Mouse (Mus musculus): ENCODE measurements around the gene Rbm24. TPM values are rescaled to one million over a fixed set of nuclear protein-coding genes. Genes with fewer than 3 reads are reported as not detected.

Gene Rbm24
- polyA plus RNA-seq, 1 experiment from 2014 or later = 2.3 TPM

- Histone ChIP-seq H3K4me1 (replicated peaks; ENCODE audit: control insufficient read depth, insufficient read depth, low read length) (no peaks in the 10 kb centered on the region; the same call in 1 of the 2 replicates), H3K9me3 (ENCODE audit: control insufficient read depth, low read length) (no peaks in the 10 kb centered on the region), H3K4me2 (ENCODE audit: low read length) (no peak overlapping the region), H3K27ac (ENCODE audit: low read depth) (no peak overlapping the region), H3K9ac (ENCODE audit: low read length) (no peak overlapping the region), H3K36me3 (ENCODE audit: control insufficient read depth, insufficient read depth, low read length) (no peaks in the 10 kb centered on the region), H3K27me3 (replicated peaks; ENCODE audit: control insufficient read depth, insufficient read depth, low read length) (peaks cover 2% of the 10 kb centered on the region; the same call in 1 of the 2 replicates), H3K4me3 (ENCODE audit: low read depth, low read length) (no peak overlapping the region)
- DNase-seq (ENCODE audit: low spot score) (no peak), ATAC-seq (replicated peaks; ENCODE audit: low FRiP score, low TSS enrichment, low read depth) (no peak)
Measured at GRCm38 (mm10) chr13:46412247-46412646, 6.0 kb upstream of the Rbm24 start.

DNA sequence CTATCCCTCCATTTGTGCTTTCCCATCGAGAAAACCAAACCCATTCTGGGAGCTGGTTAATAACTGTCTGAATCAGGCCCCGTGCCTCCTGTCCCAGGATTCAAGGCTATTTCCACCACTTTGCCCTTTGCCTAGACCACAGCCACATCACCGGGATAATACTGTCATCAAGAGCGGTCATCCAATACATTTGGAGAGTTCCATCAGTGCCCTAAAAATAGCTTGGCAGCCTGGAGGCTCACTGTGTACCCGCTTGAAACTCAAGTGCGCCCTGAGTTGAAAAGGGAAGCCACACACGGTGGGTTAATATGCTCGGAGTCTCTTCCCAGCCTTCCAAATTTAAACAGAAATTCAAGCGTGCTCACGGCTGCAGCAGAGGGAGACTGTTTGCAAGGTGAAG, 4.6 kb upstream of the Rbm24 start:
- ATAC-seq (replicated peaks; ENCODE audit: low FRiP score, low TSS enrichment, low read depth) = no peak
- H3K4me3 ChIP-seq (ENCODE audit: low read depth, low read length) = no peak overlapping the region
- no peak for DNase-seq (ENCODE audit: low spot score)
- no peaks in the 10 kb centered on the region for H3K36me3 ChIP-seq (ENCODE audit: control insufficient read depth, insufficient read depth, low read length)
- no peaks in the 10 kb centered on the region for H3K9me3 ChIP-seq (ENCODE audit: control insufficient read depth, low read length)
- 55% methylated on average over 10 of the region's 10 CpGs for WGBS
- no peak overlapping the region for H3K27ac ChIP-seq (ENCODE audit: low read depth)
- peaks cover 5% of the 10 kb centered on the region; the same call in 1 of the 2 replicates for H3K27me3 ChIP-seq (replicated peaks; ENCODE audit: control insufficient read depth, insufficient read depth, low read length)
- no peak overlapping the region for H3K4me2 ChIP-seq (ENCODE audit: low read length)
- no peaks in the 10 kb centered on the region; the same call in 1 of the 2 replicates for H3K4me1 ChIP-seq (replicated peaks; ENCODE audit: control insufficient read depth, insufficient read depth, low read length)
- no peak overlapping the region for H3K9ac ChIP-seq (ENCODE audit: low read length)

DNA sequence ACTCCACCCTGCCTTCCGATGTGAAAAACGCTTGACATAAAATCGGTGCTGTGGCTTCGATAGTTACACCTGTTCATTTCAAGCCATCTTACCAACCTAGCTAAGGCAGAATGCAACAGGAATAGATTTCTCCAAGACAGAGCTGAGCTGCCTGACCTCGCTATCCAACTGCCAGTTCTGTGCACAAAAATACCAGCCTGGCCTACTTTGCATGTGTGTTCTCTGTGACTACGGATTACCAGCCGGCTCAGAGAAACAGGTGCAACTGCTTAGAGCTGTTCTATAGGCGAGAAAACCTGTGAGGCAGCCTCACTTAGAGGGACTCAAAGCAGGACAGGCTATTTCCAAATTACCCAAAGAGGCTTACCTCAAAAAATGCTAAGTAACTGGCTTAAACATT, 4.2 kb upstream of the Rbm24 start:
- H3K4me2 ChIP-seq (ENCODE audit: low read length) = no peak overlapping the region
- peaks cover 5% of the 10 kb centered on the region; the same call in 1 of the 2 replicates for H3K27me3 ChIP-seq (replicated peaks; ENCODE audit: control insufficient read depth, insufficient read depth, low read length)
- no peak overlapping the region for H3K9ac ChIP-seq (ENCODE audit: low read length)
- DNase-seq (ENCODE audit: low spot score) = no peak
- H3K9me3 ChIP-seq (ENCODE audit: control insufficient read depth, low read length) = no peaks in the 10 kb centered on the region
- no peak overlapping the region for H3K27ac ChIP-seq (ENCODE audit: low read depth)
- WGBS = 74% methylated on average over 8 of the region's 8 CpGs
- no peak for ATAC-seq (replicated peaks; ENCODE audit: low FRiP score, low TSS enrichment, low read depth)
- no peaks in the 10 kb centered on the region for H3K36me3 ChIP-seq (ENCODE audit: control insufficient read depth, insufficient read depth, low read length)
- H3K4me3 ChIP-seq (ENCODE audit: low read depth, low read length) = no peak overlapping the region
- no peaks in the 10 kb centered on the region; the same call in 1 of the 2 replicates for H3K4me1 ChIP-seq (replicated peaks; ENCODE audit: control insufficient read depth, insufficient read depth, low read length)

DNA sequence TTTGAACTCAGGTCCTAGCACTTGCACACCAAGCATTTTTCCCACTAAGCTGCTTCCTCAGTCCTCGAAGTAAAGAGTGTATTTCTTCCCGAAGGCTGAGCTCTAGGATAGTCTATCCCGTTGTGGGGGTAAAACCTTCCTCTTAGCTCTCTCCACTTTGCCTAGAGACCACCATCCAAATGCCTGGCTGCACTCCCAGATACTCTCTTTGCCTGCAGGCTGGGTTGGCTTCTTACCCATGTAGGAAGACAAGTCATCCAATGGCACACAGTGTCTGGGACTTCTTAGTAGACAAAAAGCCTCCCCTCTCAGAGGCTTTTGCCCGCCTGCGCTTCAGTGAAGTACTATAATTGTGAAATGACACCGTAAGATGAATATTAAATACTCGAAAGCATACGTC, 2.2 kb upstream of the Rbm24 start:
- H3K27me3 ChIP-seq (replicated peaks; ENCODE audit: control insufficient read depth, insufficient read depth, low read length) = peaks cover 5% of the 10 kb centered on the region; the same call in 1 of the 2 replicates
- DNase-seq (ENCODE audit: low spot score) = no peak
- 87% methylated on average over 8 of the region's 8 CpGs for WGBS
- H3K27ac ChIP-seq (ENCODE audit: low read depth) = no peak overlapping the region
- no peak overlapping the region for H3K4me2 ChIP-seq (ENCODE audit: low read length)
- H3K4me3 ChIP-seq (ENCODE audit: low read depth, low read length) = no peak overlapping the region
- H3K4me1 ChIP-seq (replicated peaks; ENCODE audit: control insufficient read depth, insufficient read depth, low read length) = no peaks in the 10 kb centered on the region; the same call in 1 of the 2 replicates
- ATAC-seq (replicated peaks; ENCODE audit: low FRiP score, low TSS enrichment, low read depth) = no peak
- no peaks in the 10 kb centered on the region for H3K9me3 ChIP-seq (ENCODE audit: control insufficient read depth, low read length)
- H3K36me3 ChIP-seq (ENCODE audit: control insufficient read depth, insufficient read depth, low read length) = no peaks in the 10 kb centered on the region
- no peak overlapping the region for H3K9ac ChIP-seq (ENCODE audit: low read length)

- H3K27me3 ChIP-seq (replicated peaks; ENCODE audit: control insufficient read depth, insufficient read depth, low read length) = peaks cover 5% of the 10 kb centered on the region; the same call in 1 of the 2 replicates
- no peak for DNase-seq (ENCODE audit: low spot score)
- no peak overlapping the region for H3K9ac ChIP-seq (ENCODE audit: low read length)
- H3K9me3 ChIP-seq (ENCODE audit: control insufficient read depth, low read length) = no peaks in the 10 kb centered on the region
- peak overlapping the region; percentile 88 for H3K4me2 ChIP-seq (ENCODE audit: low read length)
- peak; percentile 23; the same call in 1 of the 2 replicates for ATAC-seq (replicated peaks; ENCODE audit: low FRiP score, low TSS enrichment, low read depth)
- no peaks in the 10 kb centered on the region for H3K36me3 ChIP-seq (ENCODE audit: control insufficient read depth, insufficient read depth, low read length)
- 84% methylated on average over 5 of the region's 5 CpGs for WGBS
- no peak overlapping the region for H3K27ac ChIP-seq (ENCODE audit: low read depth)
- peak overlapping the region; percentile 49 for H3K4me3 ChIP-seq (ENCODE audit: low read depth, low read length)
- H3K4me1 ChIP-seq (replicated peaks; ENCODE audit: control insufficient read depth, insufficient read depth, low read length) = no peaks in the 10 kb centered on the region; the same call in 1 of the 2 replicates
Measured at GRCm38 (mm10) chr13:46417594-46417993, 640 bp upstream of the Rbm24 start.

DNA sequence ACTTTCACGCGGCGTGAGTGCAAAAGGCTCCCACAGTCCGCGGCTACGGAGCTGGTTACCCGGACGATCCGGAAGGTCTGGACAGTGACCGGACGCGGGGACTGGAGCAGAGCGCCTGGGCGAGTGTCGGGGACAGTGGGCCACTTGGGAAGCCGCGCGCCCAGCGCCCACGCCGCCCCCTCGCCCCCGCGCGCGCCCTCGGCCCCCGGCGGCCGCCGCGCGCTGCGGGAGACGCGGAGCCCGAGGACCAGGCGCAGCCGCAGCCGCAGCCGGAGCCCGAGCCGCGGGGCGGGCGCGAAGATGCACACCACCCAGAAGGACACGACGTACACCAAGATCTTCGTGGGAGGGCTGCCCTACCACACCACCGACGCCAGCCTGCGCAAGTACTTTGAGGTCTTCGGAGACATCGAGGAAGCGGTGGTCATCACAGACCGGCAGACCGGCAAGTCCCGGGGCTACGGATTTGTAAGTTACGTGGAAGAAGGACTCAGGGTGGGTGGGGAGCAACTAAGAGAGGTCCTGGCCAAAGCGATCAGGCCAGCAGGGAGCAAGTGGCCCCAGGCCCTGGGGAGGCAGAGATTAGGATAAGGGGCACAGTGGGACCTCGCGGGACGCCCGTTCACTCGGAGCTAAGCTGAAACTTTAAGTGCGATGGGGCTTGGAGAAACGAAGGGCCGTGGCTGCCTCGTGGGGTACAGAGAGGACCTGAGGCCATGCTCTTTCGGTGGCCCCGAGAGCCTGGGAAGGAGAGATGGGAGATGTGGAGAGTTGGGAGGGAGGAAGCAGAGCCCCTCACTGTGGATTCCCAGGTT, 704 bp downstream of the Rbm24 start:
- H3K4me2 ChIP-seq (ENCODE audit: low read length) = peak overlapping the region; percentile 88
- H3K36me3 ChIP-seq (ENCODE audit: control insufficient read depth, insufficient read depth, low read length) = no peaks in the 10 kb centered on the region
- H3K9ac ChIP-seq (ENCODE audit: low read length) = peak overlapping the region; percentile 50
- peak; percentile 76 for DNase-seq (ENCODE audit: low spot score)
- no peaks in the 10 kb centered on the region for H3K9me3 ChIP-seq (ENCODE audit: control insufficient read depth, low read length)
- no peaks in the 10 kb centered on the region; the same call in 1 of the 2 replicates for H3K4me1 ChIP-seq (replicated peaks; ENCODE audit: control insufficient read depth, insufficient read depth, low read length)
- H3K27me3 ChIP-seq (replicated peaks; ENCODE audit: control insufficient read depth, insufficient read depth, low read length) = peaks cover 5% of the 10 kb centered on the region; the same call in 1 of the 2 replicates
- peak; percentile 60; the same call in 1 of the 2 replicates for ATAC-seq (replicated peaks; ENCODE audit: low FRiP score, low TSS enrichment, low read depth)
- under 1% methylated on average over 71 of the region's 73 CpGs for WGBS
- peak overlapping the region; percentile 49 for H3K4me3 ChIP-seq (ENCODE audit: low read depth, low read length)
- H3K27ac ChIP-seq (ENCODE audit: low read depth) = peak overlapping the region; percentile 51; the same call in 1 of the 2 replicates

GRCm38 (mm10) chr13:46419648-46420047, 1.4 kb downstream of the Rbm24 start:
- ATAC-seq (replicated peaks; ENCODE audit: low FRiP score, low TSS enrichment, low read depth) (no peak), DNase-seq (ENCODE audit: low spot score) (no peak)
- Histone ChIP-seq H3K27ac (ENCODE audit: low read depth) (no peak overlapping the region), H3K4me2 (ENCODE audit: low read length) (peak overlapping the region; percentile 88), H3K27me3 (replicated peaks; ENCODE audit: control insufficient read depth, insufficient read depth, low read length) (peaks cover 5% of the 10 kb centered on the region; the same call in 1 of the 2 replicates), H3K9me3 (ENCODE audit: control insufficient read depth, low read length) (no peaks in the 10 kb centered on the region), H3K4me1 (replicated peaks; ENCODE audit: control insufficient read depth, insufficient read depth, low read length) (no peaks in the 10 kb centered on the region; the same call in 1 of the 2 replicates), H3K36me3 (ENCODE audit: control insufficient read depth, insufficient read depth, low read length) (no peaks in the 10 kb centered on the region), H3K9ac (ENCODE audit: low read length) (peak overlapping the region; percentile 37; the same call in 1 of the 2 replicates), H3K4me3 (ENCODE audit: low read depth, low read length) (peak overlapping the region; percentile 49)
- 14% methylated on average over 7 of the region's 7 CpGs for WGBS

DNA sequence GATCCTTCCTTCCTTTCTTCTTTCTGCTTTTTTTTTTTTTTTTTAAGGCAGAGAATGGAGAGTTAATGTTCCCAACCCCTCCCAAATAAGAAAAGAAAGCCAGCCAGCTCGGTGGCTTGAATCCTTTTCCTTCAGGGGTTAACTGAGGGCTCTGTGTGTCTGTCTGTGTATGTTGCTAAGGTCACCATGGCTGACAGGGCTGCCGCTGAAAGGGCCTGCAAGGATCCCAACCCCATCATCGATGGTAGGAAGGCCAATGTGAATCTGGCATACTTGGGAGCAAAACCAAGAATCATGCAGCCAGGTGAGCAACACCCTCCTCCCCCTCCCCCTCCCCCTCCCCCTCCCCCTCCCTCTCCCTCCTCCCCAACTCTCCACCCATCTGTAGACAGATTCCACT, 1.9 kb downstream of the Rbm24 start:
- peak overlapping the region; percentile 88 for H3K4me2 ChIP-seq (ENCODE audit: low read length)
- no peak for DNase-seq (ENCODE audit: low spot score)
- peaks cover 5% of the 10 kb centered on the region; the same call in 1 of the 2 replicates for H3K27me3 ChIP-seq (replicated peaks; ENCODE audit: control insufficient read depth, insufficient read depth, low read length)
- ATAC-seq (replicated peaks; ENCODE audit: low FRiP score, low TSS enrichment, low read depth) = no peak
- no peaks in the 10 kb centered on the region; the same call in 1 of the 2 replicates for H3K4me1 ChIP-seq (replicated peaks; ENCODE audit: control insufficient read depth, insufficient read depth, low read length)
- peak overlapping the region; percentile 49 for H3K4me3 ChIP-seq (ENCODE audit: low read depth, low read length)
- no peaks in the 10 kb centered on the region for H3K36me3 ChIP-seq (ENCODE audit: control insufficient read depth, insufficient read depth, low read length)
- 12% methylated on average over 3 of the region's 3 CpGs for WGBS
- no peaks in the 10 kb centered on the region for H3K9me3 ChIP-seq (ENCODE audit: control insufficient read depth, low read length)
- H3K9ac ChIP-seq (ENCODE audit: low read length) = no peak overlapping the region
- H3K27ac ChIP-seq (ENCODE audit: low read depth) = no peak overlapping the region
